Mouse (Mus musculus) lung, postnatal 4 days (tissue): ENCODE measurements around the gene Ppox.
"Not testable (repeated sequence)": the region's sequence is repeated elsewhere in the genome, so short reads cannot be mapped to it uniquely, and the experiment has no call there.

ENCODE experiments used
- DNase-seq, 2 experiments: peaks; one replicate each; pipeline ENCODE4 v3.0.0; 2021

Ppox gene

DNA sequence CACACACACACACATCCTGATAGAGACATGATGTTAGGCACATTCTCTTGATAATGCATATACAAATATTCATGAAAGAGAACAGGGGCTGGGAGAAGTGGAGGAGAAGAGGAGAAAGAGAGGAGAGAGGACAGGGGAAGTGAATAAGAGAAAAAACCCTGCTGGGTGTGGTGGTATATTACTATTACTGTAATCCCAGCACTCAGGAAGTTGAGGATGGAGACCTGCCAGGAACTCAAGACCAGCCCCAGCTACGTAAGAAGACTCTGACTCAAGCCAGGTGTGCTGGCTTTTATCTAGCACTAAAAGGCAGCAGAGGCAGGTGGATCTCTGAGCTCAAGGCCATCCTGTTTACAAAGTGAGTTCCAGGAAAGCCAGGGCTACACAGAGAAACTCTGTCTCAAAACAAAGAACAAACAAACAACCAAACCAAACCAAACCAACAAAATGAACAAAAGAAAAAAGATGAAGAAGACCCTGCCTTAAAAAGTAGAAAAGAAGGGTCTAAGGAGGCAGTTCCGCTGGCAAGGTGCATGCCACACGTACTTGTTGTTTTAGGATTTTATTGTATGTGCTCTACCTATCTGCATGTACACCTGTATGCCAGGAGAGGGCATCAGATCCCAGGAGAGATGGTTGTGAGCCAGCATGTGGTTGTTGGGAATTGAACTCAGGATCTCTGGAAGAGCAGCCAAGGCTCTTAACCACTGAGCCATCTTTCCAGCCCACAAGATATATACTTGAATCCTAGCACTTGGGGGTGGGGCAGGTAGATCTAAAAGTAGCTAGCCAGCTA lies 17.1 kb downstream of the Ppox start:
- DNase-seq: no peak

DNA sequence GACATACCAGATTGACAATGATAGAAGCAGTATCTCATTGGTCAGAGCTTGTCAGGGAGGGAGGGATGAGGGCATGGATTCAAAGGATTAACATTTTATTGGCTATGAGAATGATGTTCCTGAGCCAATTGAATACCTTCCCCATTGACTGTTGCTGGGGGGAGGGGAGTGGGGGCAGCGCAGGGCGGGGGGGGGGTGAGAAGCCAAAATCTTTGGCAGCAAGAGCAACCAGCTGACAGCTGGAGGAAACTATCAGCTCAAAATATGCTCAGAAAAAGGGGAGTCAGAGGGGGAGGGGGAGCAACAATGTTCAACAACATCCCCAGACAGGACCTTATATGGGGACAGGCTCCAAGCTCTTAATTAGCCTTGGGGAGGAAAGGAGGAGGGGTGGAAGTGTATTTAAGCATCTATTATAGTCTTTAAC lies 17.8 kb downstream of the Ppox start:
- DNase-seq: peak; percentile 62 to 65

DNA sequence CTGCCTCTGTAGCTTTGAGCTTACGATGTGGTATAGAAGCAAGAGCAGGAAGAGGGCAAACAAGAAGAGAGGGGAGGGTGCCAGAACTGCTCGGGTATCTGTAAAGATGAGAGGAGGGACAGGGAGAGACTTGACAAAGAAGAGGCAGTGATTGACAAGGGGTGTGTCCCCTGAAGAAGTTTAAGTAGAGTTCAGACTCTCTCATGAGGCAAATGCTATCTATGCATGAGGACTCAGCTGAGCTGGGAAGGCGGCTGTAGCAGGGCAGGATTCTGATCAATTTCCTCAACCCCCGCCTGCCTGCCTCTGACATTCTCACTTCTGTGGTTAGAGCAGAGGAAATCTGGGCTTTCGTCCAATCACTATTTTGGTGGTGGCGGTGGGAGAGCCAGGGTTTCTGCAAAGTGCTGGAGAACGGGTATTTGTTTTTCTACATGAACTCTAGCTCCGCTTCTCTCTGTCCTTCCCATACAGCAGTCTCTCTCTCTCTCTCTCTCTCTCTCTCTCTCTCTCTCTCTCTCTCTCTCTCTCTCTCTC lies 18.3 kb downstream of the Ppox start:
- DNase-seq: peak; percentile 81 to 88

DNA sequence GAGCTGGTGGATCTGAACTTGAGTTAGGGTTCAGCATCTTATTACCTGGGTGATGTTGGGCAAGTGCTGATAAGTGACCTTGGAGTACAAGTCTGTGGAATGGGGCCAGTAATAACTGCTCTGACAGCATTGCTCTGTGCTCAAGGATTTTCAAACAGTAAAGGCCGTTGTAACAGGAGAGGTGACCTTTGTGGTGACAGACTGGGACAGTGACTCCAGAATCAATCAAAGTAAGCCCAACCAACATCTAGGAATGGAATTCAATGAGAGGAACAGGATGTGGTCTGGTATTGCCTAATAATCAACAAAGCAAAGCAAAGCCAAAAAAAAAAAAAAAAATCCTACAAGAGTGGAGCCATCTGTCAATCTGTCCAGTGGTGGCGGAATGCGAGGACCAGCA lies 20.7 kb downstream of the Ppox start:
- DNase-seq: peak in 1 of 2 experiments; percentile 67

- no peak for DNase-seq
Measured at GRCm38 (mm10) chr1:171258921-171259320, 22.1 kb downstream of the Ppox start.

DNA sequence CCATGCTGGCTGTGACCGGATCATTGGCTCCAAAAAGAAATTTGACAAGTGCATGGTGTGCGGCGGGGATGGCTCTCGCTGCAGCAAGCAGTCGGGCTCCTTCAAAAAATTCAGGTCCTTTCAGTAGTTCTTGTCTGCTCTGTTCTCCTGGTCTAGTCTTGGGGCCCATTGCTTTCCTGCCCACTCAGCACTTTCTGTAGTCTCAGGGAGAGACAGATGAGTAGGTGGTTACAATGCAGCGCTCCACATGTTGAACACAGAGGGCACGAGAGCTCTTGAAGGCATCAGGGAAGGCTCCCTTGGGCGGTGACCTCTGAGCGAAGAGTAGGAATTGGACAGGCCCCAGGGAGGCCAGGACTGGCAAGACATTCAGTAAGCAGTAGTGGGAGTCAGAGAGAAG lies 23.2 kb downstream of the Ppox start:
- no peak for DNase-seq

DNA sequence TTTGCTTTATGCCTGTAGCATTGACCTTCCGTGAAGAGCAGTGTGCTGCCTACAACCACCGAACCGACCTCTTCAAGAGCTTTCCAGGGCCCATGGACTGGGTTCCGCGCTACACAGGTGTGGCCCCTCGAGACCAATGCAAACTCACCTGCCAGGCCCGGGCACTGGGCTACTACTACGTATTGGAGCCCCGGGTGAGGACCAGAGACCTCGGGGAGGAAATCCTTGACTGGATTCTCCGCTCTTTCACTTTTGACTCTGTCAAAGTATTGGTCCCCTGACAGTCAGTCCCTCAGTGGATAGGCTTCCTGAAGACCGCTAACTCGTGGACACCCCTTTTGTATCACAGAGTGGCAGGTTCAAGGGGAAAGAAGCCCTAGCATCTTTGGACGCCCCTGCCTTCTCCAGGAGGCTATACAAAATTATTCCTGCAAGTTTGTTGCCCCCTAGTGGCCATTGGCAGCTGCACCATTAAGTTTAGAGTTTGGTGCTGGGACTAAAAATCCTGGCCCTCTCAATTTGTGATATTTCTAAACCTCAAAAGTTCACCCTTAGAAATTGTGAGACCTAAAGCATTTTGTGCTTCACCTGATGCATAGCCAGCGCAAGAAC lies 23.9 kb downstream of the Ppox start:
- DNase-seq: peak; percentile 22 to 76

DNA sequence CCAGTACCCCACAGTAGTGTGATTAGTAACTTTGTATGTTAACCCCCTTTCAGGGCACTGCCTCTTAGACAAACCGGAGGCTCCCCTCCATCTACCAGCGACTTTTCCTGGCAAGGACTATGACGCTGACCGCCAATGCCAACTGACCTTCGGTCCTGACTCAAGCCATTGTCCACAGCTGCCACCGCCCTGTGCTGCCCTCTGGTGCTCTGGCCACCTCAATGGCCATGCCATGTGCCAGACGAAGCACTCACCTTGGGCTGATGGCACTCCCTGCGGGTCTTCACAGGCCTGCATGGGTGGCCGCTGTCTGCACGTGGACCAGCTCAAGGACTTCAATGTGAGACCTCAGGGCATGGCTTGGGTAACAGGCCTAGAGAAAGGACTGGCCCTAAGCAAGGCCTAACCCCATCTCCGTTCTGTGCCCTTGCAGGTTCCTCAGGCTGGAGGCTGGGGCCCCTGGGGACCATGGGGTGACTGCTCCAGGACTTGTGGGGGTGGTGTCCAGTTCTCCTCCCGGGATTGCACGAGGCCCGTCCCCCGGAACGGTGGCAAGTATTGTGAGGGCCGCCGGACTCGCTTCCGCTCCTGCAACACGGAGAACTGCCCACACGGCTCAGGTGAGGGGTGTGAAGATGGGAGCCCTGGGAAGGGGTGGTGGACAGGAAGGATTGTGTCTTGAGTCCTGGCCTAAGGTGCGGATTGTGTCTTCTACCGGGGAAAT lies 24.7 kb downstream of the Ppox start:
- no peak for DNase-seq

GRCm38 (mm10) chr1:171252415-171252814 lies 28.6 kb downstream of the Ppox start:
- no peak for DNase-seq

- DNase-seq: peak; percentile 42 to 63
Measured at GRCm38 (mm10) chr1:171251594-171252324, 29.2 kb downstream of the Ppox start.

DNA sequence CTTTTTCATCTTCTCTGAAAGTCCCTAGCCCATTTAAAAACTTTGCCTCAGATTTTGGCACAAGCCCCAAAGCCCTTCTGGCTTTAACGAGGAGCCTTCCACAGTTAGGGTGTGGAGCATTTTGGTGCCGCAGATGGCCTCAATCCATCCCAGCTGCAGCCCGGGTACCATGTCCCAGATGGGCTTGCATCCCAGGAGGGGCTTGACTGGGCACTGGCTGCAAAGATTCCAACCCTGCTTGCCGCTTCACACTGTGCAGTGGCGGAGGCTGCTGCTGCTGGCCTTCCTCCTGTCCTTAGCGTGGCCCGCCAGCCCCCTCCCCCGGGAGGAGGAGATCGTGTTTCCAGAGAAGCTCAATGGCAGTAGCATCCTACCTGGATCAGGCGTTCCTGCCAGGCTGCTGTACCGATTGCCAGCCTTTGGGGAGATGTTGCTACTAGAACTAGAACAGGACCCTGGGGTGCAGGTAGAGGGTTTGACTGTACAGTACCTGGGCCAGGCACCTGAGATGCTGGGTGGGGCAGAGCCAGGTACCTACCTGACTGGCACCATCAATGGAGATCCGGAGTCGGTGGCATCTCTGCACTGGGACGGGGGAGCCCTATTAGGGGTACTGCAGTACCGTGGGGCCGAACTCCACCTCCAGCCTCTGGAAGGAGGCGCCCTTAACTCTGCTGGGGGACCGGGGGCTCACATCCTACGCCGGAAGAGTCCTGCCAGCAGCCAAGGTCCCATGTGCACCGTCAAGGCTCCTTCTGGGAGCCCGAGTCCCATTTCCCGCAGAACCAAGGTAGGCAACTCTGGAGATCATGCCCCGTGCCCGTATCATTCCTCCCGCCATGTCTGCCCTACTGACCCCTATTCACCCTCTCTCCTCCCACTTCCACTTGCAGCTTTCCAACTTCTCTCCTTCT lies 30.0 kb downstream of the Ppox start, which contains the start of gene Ndufs2:
Ndufs2 (minus strand) TSS at position 709 of the 914 bp plus-strand sequence.
- peak in 1 of 2 experiments; percentile 18 for DNase-seq

- peak; percentile 59 to 65 for DNase-seq
Measured at GRCm38 (mm10) chr1:171249913-171250600, 30.9 kb downstream of the Ppox start, which contains the start of gene Adamts4. Adamts4 (plus strand) TSS chr1:171250421.

GRCm38 (mm10) chr1:171248386-171249226 lies 32.4 kb downstream of the Ppox start:
- peak in 1 of 2 experiments; percentile 35 for DNase-seq

- DNase-seq: peak in 1 of 2 experiments; percentile 34
Measured at GRCm38 (mm10) chr1:171247916-171248315, 33.1 kb downstream of the Ppox start.

DNA sequence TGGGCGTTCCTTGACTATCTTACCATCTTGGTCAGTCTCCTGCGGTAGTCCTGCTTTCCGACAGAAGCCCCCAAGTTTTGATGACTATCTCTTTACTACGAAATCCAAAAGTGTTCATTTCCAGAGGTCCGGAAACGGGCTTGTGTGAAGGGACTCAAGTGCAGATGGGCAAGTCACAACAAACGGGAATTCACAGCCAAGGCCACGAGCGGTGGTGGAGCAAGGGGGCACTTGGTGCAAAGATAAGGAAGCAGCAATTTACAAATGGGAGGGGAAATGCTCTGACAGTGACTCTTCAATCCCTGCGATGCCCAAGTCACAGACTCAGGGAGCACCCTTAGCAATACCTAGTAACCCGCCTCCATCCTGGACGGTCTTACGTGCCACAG lies 33.5 kb downstream of the Ppox start:
- DNase-seq: no peak

DNA sequence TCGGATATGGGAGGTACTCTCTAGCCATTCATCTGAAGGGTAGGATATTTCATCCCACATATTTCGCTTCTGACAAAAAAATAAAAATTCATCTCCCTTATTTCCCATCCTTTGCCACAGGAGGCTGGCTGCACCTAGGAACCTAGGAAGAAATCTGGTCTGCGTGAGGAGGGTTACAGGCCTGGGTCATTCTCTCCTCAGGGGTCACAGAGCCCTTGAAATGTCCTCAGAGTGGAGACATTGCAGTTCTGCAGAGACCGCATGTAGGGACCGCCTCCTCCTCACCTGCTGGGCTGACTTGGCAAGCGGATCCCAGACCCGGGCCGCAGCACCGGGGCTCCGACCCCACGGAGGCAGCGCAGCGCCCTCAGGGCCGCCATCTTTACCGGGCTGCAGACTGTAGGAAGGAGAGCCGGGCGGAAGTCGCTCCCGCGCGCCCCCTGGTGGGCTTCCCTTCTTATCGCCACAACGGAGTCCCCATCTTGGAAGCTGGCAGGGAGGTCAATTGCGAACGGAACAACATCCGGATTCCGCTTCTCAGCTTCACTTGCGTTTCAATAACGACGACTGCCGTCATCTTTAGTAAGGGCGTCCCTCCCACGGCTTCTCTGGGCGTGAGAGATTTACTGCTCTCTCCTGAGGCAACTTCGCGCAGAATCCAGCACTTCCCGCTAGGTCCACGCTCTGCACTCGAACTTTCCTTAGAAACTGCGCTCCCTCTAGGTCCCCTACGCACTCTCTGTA lies 34.1 kb downstream of the Ppox start:
- DNase-seq: peak; percentile 97 to 98

DNA sequence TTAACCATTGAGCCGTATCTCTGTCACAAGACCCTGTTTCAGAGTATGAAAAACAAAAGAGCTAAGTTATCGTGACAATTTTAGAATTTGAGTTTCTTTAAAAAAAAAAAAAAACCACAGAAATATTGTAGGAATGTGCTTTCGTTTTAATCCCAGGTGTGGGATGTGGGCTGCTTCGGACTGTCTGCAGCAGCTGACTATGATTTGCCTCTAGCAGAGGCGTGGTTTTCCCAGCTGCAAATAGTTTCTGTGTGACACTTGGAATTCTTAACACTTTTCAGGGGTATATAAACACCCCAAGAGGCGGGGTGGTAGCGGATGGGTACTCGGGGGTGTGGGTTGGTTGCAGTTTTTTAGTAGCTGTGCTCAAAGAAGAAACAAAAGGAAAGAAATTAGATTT lies 35.6 kb downstream of the Ppox start:
- no peak for DNase-seq

- DNase-seq: not testable (repeated sequence)
Measured at GRCm38 (mm10) chr1:171241952-171242351, 39.0 kb downstream of the Ppox start.

GRCm38 (mm10) chr1:171240911-171241310 lies 40.1 kb downstream of the Ppox start:
- DNase-seq: no peak
